Mouse (Mus musculus) erythroblast, embryonic 14.5 days (primary cell): Measurements from ENCODE around the gene Cdk5.

Source experiments
- GATA1 ChIP-seq: IDR thresholded peaks from 2 replicates; pipeline ENCODE4 v1.6.1; 2012; ENCODE audit warnings: low read length, inconsistent platforms, mixed read lengths
- TAL1 ChIP-seq: IDR thresholded peaks from 3 replicates; pipeline ENCODE4 v1.6.1; 2012; ENCODE audit warnings: low read length, inconsistent platforms, mixed read lengths

- TF ChIP-seq GATA1 (no peak), TAL1 (no peak)
Observed at GRCm38 (mm10) chr5:24379501-24379900, 43.8 kb downstream of the Cdk5 start.
